Comparison of ENCODE assay signal across 19 mouse cellular contexts in genomic region chr9:59675598-59675997, GRCm38 (mm10). TPM values are rescaled to one million over a fixed set of nuclear protein-coding genes. Genes with fewer than 3 reads are reported as not detected.
A peak's percentile ranks its signal among the peaks of the same experiment; 100 is the strongest.
DNase-seq lines count a peak whose midpoint lies in the region; ATAC-seq lines count a peak whose summit lies in the region.
"Had no signal": no experiment of that assay in that cellular context is flagged by ENCODE, and none has a peak within 500 bp of the region (broad histone marks: within the 10 kb centered on the region; RNA-seq: fewer than 3 reads in every experiment).

No protein-coding gene starts in this region.

- H3K4me1 ChIP-seq in heart, embryonic 13.5 days = peaks cover 33% of the 10 kb centered on the region
- no peaks in the 10 kb centered on the region for H3K4me1 ChIP-seq in forebrain, embryonic 14.5 days (ENCODE audit: control insufficient read depth, insufficient read depth, low read length)

- H3K27me3 ChIP-seq in heart, embryonic 13.5 days (replicated peaks) = peaks cover 5% of the 10 kb centered on the region
- 0 out of 2 replicates have a peak, but pooled peaks cover 3% of the 10 kb centered on the region for H3K27me3 ChIP-seq in forebrain, embryonic 14.5 days (replicated peaks; ENCODE audit: control insufficient read depth, insufficient read depth, low read length)
- H3K27me3 ChIP-seq: neural tube, embryonic 15.5 days had no signal

- intact Hi-C loops in heart, postnatal 25 days (cut with DNase I) = loop anchor here (5.0 kb wide), 2 partner anchors 33 to 108 kb away; no protein-coding TSS in a partner anchor
- intact Hi-C loops in left cerebral cortex, postnatal 4 days (cut with DNase I) = no loop called here
- intact Hi-C loops in left cerebral cortex, postnatal 14 days (cut with DNase I) = no loop called here
- intact Hi-C loops in gastrocnemius, postnatal 14 days (cut with DNase I; ENCODE audit: low total_unique reads) = loop anchor here (10.0 kb wide), 1 partner anchor 51 kb away; no protein-coding TSS in a partner anchor

- H3K9ac ChIP-seq in heart, embryonic 13.5 days = no peak overlapping the region
- H3K9ac ChIP-seq in forebrain, embryonic 14.5 days (ENCODE audit: low read length) = no peak overlapping the region
- H3K9ac ChIP-seq: forebrain, embryonic 15.5 days; liver, embryonic 12.5 days; lung, embryonic 15.5 days; midbrain, embryonic 12.5 days; neural tube, embryonic 15.5 days had no signal

- no peak overlapping the region for H3K4me2 ChIP-seq in heart, embryonic 13.5 days
- H3K4me2 ChIP-seq in forebrain, embryonic 14.5 days (ENCODE audit: low read length) = no peak overlapping the region
- H3K4me2 ChIP-seq: forebrain, embryonic 15.5 days; liver, embryonic 12.5 days; lung, embryonic 15.5 days; midbrain, embryonic 12.5 days; neural tube, embryonic 15.5 days had no signal

- H3K36me3 ChIP-seq in heart, embryonic 13.5 days = peaks cover 90% of the 10 kb centered on the region
- H3K36me3 ChIP-seq in forebrain, embryonic 14.5 days (ENCODE audit: control insufficient read depth, insufficient read depth, low read length) = peaks cover 88% of the 10 kb centered on the region

- peak; percentile 25 for DNase-seq in adrenal gland, postnatal 14 days
- DNase-seq in adrenal gland, adult 18-20 months (ENCODE audit: low spot score in 2 of 2) = no peak
- no peak for DNase-seq in heart, postnatal 25 days (ENCODE audit: low spot score)
- peak; percentile 10 for DNase-seq in left cerebral cortex, postnatal 4 days
- DNase-seq in left cerebral cortex, postnatal 14 days (ENCODE audit: low spot score in 2 of 2) = no peak
- DNase-seq in gastrocnemius, postnatal 14 days = peak; percentile 58
- no peak for DNase-seq in forebrain, embryonic 14.5 days (ENCODE audit: low spot score)
- DNase-seq: cerebellum, postnatal 14 days; kidney, adult 8-10 months; kidney, postnatal 25 days; thymus, adult 18-20 months had no signal

- 0 out of 2 replicates have a peak overlapping the region, but pooled peaks have one; percentile 5 for H3K27ac ChIP-seq in heart, embryonic 13.5 days (replicated peaks)
- no peak overlapping the region for H3K27ac ChIP-seq in forebrain, embryonic 14.5 days (ENCODE audit: low read depth, low read length)
- H3K27ac ChIP-seq: forebrain, embryonic 15.5 days; limb, embryonic 10.5 days; liver, embryonic 12.5 days; lung, embryonic 15.5 days; macrophage; midbrain, embryonic 12.5 days; neural tube, embryonic 15.5 days had no signal

- ATAC-seq in heart, embryonic 13.5 days (ENCODE audit: extremely low read depth, insufficient number of reproducible peaks, low FRiP score, low TSS enrichment) = no peak
- ATAC-seq in forebrain, embryonic 14.5 days = no peak
- ATAC-seq: forebrain, embryonic 15.5 days; liver, embryonic 12.5 days had no signal

- WGBS in heart, embryonic 13.5 days = 83% methylated on average over 14 of the region's 14 CpGs
- WGBS in forebrain, embryonic 14.5 days = 82% methylated on average over 14 of the region's 14 CpGs

- no peak overlapping the region for H3K4me3 ChIP-seq in heart, embryonic 13.5 days
- H3K4me3 ChIP-seq in forebrain, embryonic 14.5 days (ENCODE audit: low read depth, low read length) = no peak overlapping the region
- H3K4me3 ChIP-seq: forebrain, embryonic 15.5 days; limb, embryonic 10.5 days; liver, embryonic 12.5 days; lung, embryonic 15.5 days; midbrain, embryonic 12.5 days; neural tube, embryonic 15.5 days had no signal

- H3K9me3 ChIP-seq in heart, embryonic 13.5 days = no peaks in the 10 kb centered on the region
- H3K9me3 ChIP-seq in forebrain, embryonic 14.5 days (replicated peaks; ENCODE audit: control insufficient read depth, low read length) = no peaks in the 10 kb centered on the region
- H3K9me3 ChIP-seq: forebrain, embryonic 15.5 days; limb, embryonic 10.5 days; liver, embryonic 12.5 days; lung, embryonic 15.5 days; midbrain, embryonic 12.5 days; neural tube, embryonic 15.5 days had no signal

RNA-seq across cellular contexts. Expression of gene Gramd2, which starts 4.3 kb away (rescaled TPM):
- 0.26 and 0.52 TPM in 2 replicates for total RNA-seq in adrenal gland, postnatal 14 days (2021)
- total RNA-seq in adrenal gland, adult 18-20 months (2021) = under 1 TPM; 0.13 to 0.64 TPM
- polyA plus RNA-seq in heart, embryonic 13.5 days (2015; fragmentation: Nextera tagmentation; extraction: Ambion mirVana) = 0.24 and 0.29 TPM in 2 replicates
- not detected for total RNA-seq in heart, postnatal 25 days (2021)
- total RNA-seq in left cerebral cortex, postnatal 4 days (2021) = 10 to 100 TPM; 21.0 to 24.4 TPM
- total RNA-seq in left cerebral cortex, postnatal 14 days (2021) = 10 to 100 TPM in 1 of 2 experiments, 1 to 10 TPM in 1; 9.6 to 11.0 TPM
- total RNA-seq in gastrocnemius, postnatal 14 days (2021) = under 1 TPM; 0.09 to 0.18 TPM
- 2.8 and 3.5 TPM in 2 replicates for polyA plus RNA-seq in forebrain, embryonic 14.5 days (2014; fragmentation: Nextera tagmentation; extraction: Ambion mirVana)

RNA-seq across cellular contexts. Expression of gene Pkm, which starts 19.4 kb away (rescaled TPM):
- 647 and 658 TPM in 2 replicates for total RNA-seq in adrenal gland, postnatal 14 days (2021)
- total RNA-seq in adrenal gland, adult 18-20 months (2021) = 1,000 to 10,000 TPM in 1 of 2 experiments, 100 to 1,000 TPM in 1; 853 to 1,405 TPM
- polyA plus RNA-seq in heart, embryonic 13.5 days (2015; fragmentation: Nextera tagmentation; extraction: Ambion mirVana) = 1,816 and 1,974 TPM in 2 replicates
- total RNA-seq in heart, postnatal 25 days (2021) = 1,000 to 10,000 TPM; 1,181 to 1,232 TPM
- 100 to 1,000 TPM; 517 to 569 TPM for total RNA-seq in left cerebral cortex, postnatal 4 days (2021)
- 100 to 1,000 TPM; 876 TPM for total RNA-seq in left cerebral cortex, postnatal 14 days (2021)
- 1,000 to 10,000 TPM; 2,510 to 2,651 TPM for total RNA-seq in gastrocnemius, postnatal 14 days (2021)
- polyA plus RNA-seq in forebrain, embryonic 14.5 days (2014; fragmentation: Nextera tagmentation; extraction: Ambion mirVana) = 1,240 and 1,376 TPM in 2 replicates

RNA-seq across cellular contexts. Expression of gene Parp6, which starts 58.5 kb away (rescaled TPM):
- 30.2 and 37.3 TPM in 2 replicates for total RNA-seq in adrenal gland, postnatal 14 days (2021)
- total RNA-seq in adrenal gland, adult 18-20 months (2021) = 10 to 100 TPM; 27.7 to 35.8 TPM
- polyA plus RNA-seq in heart, embryonic 13.5 days (2015; fragmentation: Nextera tagmentation; extraction: Ambion mirVana) = 16.6 and 18.1 TPM in 2 replicates
- total RNA-seq in heart, postnatal 25 days (2021) = 10 to 100 TPM; 17.9 to 20.2 TPM
- 100 to 1,000 TPM; 199 to 208 TPM for total RNA-seq in left cerebral cortex, postnatal 4 days (2021)
- 100 to 1,000 TPM; 184 to 209 TPM for total RNA-seq in left cerebral cortex, postnatal 14 days (2021)
- total RNA-seq in gastrocnemius, postnatal 14 days (2021) = 10 to 100 TPM; 12.3 to 13.8 TPM
- polyA plus RNA-seq in forebrain, embryonic 14.5 days (2014; fragmentation: Nextera tagmentation; extraction: Ambion mirVana) = 211 and 219 TPM in 2 replicates

Comparison
In these comparisons a context has a peak if more than half of its experiments do, and no peak if none do; other contexts are left out.
1. DNase-seq: peak in adrenal gland, postnatal 14 days (single experiment), left cerebral cortex, postnatal 4 days (single experiment) and gastrocnemius, postnatal 14 days (single experiment); none in adrenal gland, adult 18-20 months (0 of 2), heart, postnatal 25 days (single experiment), left cerebral cortex, postnatal 14 days (0 of 2) and forebrain, embryonic 14.5 days (single experiment).
2. intact Hi-C loops: an anchor here in heart, postnatal 25 days (5.0 kb wide) and gastrocnemius, postnatal 14 days (10.0 kb wide); none called in left cerebral cortex, postnatal 4 days and left cerebral cortex, postnatal 14 days.